Mouse (Mus musculus) thymus, postnatal 10 days (tissue): Measurements from ENCODE around the gene Map3k13.

Experiments
- DNase-seq, 2 experiments: peaks; one replicate each; pipeline ENCODE4 v3.0.0; 2021; ENCODE audit warnings: low spot score in 2 of 2

Gene Map3k13

DNA sequence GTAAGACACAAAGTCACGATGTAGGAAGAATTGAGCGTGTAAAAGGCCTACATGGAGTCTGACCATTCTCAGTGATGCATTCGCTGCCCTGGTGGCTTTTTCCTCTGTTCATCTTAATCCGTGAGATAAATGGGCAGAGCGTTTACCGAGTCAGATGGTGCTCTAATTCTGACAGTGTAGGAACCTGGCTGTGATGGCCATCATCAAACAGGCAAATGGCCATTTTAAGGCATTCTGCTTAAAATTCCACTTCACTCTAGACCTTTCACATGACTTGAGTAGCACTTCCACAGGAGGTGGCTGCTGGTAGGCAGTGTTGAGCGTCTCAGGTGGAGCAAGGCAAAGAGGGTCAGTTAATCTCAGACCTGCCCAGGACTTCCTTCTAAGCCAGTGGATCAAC lies 58.2 kb downstream of the Map3k13 start:
- DNase-seq = no peak

DNA sequence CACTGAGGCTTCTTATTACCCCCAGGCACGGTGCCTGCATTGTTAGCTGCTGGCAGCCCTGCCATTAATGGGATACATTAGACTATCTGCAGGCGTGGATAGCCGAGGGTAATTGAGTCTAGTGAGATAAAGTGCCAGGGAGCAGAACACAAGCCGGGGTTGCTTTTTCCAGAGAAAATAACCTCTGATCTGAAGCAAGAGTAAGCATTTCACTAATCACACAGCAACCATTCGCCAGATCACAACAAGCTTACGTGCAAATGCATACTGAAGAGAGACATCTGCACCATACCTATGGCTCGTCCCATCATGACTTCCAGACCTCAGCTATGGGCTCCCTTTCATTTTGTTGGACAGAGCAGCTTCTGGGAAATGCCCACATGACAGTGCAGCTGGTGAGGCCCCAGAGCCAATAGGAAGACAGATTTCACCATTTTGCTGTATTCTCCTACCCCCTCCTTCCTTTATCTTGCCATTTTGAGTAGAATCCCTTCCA lies 59.3 kb downstream of the Map3k13 start:
- DNase-seq = no peak

- no peak for DNase-seq
Measured at GRCm38 (mm10) chr16:21854589-21855284, 60.6 kb downstream of the Map3k13 start.

DNA sequence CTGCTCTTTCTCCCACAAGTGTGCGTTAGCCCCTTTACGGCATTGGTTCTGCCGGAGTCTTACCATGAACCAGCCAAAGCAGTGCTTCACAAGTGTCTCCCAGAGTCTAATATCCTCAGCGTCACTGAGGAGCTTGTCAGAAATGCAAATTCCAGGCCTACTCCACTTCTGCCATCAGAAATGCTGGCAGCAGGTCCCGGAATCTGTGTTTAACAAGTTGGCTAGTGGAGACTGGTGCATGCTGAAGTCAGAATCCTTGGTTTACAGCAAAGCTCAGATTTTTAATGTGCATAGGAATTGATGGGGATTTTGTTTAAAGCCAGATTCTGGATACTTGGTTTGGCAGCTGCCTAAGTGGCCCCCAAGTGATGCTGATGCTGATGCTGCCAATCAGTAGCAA lies 62.0 kb downstream of the Map3k13 start:
- no peak for DNase-seq

GRCm38 (mm10) chr16:21857126-21857644 lies 63.0 kb downstream of the Map3k13 start:
- DNase-seq = no peak

- no peak for DNase-seq
Measured at GRCm38 (mm10) chr16:21858163-21858562, 64.0 kb downstream of the Map3k13 start.

- DNase-seq = no peak
Measured at GRCm38 (mm10) chr16:21858882-21859281, 64.7 kb downstream of the Map3k13 start.

- DNase-seq = no peak
Measured at GRCm38 (mm10) chr16:21862448-21862847, 68.3 kb downstream of the Map3k13 start.

DNA sequence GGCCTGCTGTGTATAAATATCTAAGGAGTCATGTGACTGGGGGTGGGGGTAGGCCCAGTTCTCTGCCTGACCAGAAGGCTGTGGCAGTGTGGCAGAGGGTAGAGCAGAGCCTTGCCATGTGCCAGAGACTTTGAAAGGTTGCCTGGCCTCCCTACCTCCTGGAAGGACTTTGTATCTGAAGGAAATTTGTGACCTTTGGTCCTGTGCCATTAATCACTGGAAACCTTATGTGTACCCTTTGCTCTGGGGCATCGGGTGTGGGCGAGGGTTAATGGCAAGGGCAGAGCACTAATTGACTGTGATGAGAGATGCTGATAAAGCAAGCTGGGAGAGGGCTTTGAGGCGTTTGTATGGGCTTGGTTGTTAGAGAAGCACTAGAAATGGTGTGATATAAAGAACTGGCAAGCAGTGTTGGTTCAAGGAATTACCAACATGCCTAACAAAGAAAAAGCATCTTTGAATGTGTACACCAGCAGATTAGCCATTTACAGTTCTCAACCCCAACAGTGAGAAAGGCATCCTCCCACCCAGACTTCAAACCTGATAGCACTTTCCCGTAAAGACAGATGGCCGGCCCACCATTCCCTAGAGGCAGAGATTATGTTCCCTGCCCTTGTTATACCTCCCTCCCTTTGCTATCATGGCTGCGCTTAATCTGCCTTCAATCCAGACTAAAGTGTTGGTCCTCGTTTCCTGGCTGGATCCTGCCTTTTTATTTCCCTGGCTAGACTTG lies 71.3 kb downstream of the Map3k13 start:
- no peak for DNase-seq

- DNase-seq = no peak
Measured at GRCm38 (mm10) chr16:21865983-21866575, 71.9 kb downstream of the Map3k13 start.

GRCm38 (mm10) chr16:21867727-21868126 lies 73.6 kb downstream of the Map3k13 start:
- DNase-seq = no peak

DNA sequence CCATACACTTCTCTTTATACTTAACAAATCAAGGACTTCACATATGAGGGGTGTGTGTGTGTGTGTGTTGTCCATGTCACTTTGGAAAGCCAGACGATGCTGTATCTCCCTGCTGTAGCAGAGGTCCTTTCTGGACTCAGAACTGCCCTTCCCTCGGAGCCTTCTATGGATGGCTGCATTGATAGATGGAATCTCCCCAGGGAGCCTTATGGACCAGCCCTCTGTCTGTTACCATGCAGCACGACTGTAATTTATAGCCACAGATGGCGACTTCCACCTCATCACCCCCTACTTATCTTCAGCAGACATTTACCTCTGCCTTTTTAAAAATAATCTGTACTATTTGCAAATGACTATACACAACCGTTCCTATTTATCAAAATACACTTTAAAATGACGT lies 74.5 kb downstream of the Map3k13 start:
- no peak for DNase-seq

GRCm38 (mm10) chr16:21869879-21870278 lies 75.7 kb downstream of the Map3k13 start:
- no peak for DNase-seq

DNA sequence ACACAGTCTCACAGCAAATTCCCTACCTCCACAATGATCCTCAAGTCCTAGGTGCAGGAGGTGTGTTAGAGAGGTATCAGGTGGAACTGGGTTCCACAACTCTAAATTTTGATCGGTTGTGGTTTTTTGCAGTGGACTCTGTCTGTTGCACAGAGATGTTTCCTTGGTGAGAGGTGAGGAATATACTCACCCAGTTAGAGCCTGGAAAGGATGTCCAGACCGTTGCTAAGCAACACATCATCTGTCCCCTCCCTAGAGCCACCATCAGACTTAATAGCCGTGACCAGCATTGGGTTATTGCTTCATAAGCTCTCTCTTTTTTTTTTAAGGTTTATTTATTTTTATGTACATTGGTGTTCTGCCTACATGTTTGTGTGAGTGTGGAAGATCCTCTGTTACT lies 83.6 kb downstream of the Map3k13 start:
- no peak for DNase-seq

DNA sequence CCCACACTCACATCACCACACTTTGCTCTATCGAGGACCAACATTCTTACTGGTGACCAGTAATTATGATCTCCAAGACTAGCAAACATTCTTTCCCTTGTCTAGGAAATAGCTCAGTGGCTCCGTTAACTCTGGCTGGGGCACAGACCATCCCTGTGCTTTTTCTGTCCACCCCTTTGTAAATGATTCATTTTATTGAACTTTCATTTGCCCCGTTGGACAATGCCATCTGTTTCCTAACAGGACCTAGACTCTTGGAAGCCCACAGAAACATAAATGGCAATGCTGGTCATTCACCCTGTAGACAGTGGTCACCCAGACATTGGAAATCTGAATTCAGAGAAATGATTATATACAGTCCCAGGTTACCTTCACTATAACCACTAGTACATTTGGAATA lies 84.7 kb downstream of the Map3k13 start:
- no peak for DNase-seq

GRCm38 (mm10) chr16:21881181-21881580 lies 87.0 kb downstream of the Map3k13 start:
- DNase-seq = no peak

GRCm38 (mm10) chr16:21881582-21882259 lies 87.6 kb downstream of the Map3k13 start:
- no peak for DNase-seq

- DNase-seq = no peak
Measured at GRCm38 (mm10) chr16:21887601-21888000, 93.5 kb downstream of the Map3k13 start.

- no peak for DNase-seq
Measured at GRCm38 (mm10) chr16:21893890-21894289, 99.7 kb downstream of the Map3k13 start.

DNA sequence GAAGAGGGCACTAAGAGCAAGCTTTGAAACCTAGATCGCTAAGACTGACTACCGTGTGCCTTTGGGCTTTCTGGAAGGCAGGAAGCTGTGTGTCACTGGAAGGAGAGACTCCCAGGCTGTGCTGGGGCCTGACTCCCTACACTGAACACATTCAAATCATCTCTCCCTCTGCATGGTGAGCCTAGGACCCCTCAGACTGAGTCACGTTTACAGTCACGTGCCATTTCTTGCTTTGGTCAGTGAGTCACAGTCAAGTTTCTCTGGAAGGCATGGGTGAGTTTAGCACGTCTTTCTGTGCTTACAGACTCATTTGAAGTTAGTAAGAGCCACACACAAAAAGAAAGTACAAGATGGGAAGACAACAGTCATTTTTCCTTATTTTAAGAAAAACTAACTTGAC lies 107.1 kb downstream of the Map3k13 start:
- DNase-seq = no peak

DNA sequence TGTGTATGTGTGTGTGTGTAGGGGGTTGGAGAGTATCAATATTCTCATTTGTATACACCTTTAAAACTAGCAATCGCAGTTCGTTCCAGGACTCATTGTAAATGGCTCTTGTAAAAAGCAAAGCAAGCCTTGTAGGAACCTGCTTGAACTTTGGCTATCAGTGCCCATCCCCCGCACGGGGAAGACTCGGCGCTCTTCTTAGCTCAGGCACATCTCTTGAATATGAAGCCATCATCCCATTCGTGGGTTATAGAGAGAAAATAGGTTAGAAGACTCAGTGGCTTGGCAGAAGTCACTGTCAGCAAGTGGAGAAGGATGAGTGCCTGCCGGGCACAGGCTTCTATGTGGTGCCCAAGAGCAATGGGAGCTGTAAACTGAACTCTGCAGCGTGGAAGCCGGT lies 110.5 kb downstream of the Map3k13 start:
- DNase-seq = no peak

DNA sequence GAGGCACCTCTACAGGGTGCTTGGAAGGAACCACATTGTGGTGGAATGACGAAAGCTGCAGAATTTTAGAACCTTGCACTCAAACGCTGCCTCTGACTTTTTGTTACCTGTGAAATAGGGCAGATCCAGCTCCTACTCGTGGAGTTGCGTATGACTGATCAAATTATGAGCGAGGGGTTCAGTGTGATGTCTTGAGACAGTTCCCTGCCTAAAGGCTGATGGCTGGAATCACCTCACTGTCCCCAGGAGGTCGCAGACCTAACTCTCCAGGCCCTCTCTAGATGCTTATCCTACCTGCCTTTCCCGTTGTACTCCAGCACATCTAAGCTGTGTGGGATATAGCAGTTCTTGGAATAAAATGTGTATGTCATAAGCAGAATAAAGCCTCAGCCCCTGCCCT lies 111.8 kb downstream of the Map3k13 start:
- DNase-seq = no peak
